ENCODE assay signal across 13 mouse cellular contexts in the genomic region with DNA sequence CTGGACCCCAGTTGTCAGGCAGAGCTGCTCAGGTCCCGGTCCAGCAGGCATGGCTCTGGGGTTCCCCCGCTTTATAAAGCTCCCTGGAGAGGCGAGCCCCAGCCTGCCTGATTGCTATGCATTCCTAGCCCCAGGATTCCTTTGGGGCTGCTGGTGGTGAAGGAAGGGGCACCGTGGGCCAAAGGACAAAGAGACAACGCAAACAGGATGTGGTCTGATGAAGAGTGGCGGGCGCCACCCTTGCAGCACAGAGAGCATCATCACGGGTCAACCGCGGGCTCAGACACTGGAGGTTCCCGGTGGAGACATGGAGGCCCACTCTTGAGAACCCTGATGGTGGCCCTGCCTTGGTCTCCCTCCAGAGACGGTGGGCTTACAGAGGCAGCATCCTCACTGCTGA. TPM values are rescaled to one million over a fixed set of nuclear protein-coding genes. Genes with fewer than 3 reads are reported as not detected.
DNase-seq lines count a peak whose midpoint lies in the region; ATAC-seq and TF ChIP-seq lines count a peak whose summit lies in the region.
"Had no signal": no experiment of that assay in that cellular context is flagged by ENCODE, and none has a peak within 500 bp of the region (broad histone marks: within the 10 kb centered on the region; RNA-seq: fewer than 3 reads in every experiment).

A gene (minus strand): TSS at position 137 of the 400 bp plus-strand sequence.

- peak; percentile 31 to 34 for DNase-seq in spleen, adult 18-20 months
- DNase-seq in spleen, postnatal 10 days (ENCODE audit: low spot score in 2 of 2), result no peak
- no peak for DNase-seq in limb, embryonic 14.5 days (ENCODE audit: low spot score)
- DNase-seq in thymus, adult 18-20 months, result no peak
- DNase-seq: adrenal gland, adult 2 months; kidney, adult 18-20 months; liver, embryonic 13.5 days had no signal

- no peak for TF ChIP-seq POLR2A in bone marrow, adult 2 months (IDR thresholded peaks at IDR 0.05; ENCODE audit: borderline replicate concordance, control insufficient read depth, low read depth, low read length)
- no peak for TF ChIP-seq POLR2A in limb, embryonic 14.5 days (IDR thresholded peaks at IDR 0.05; ENCODE audit: borderline replicate concordance, extremely low read depth, insufficient read depth, insufficient read length)
- TF ChIP-seq POLR2A in small intestine, adult 2 months (IDR thresholded peaks at IDR 0.05; ENCODE audit: low read depth, low read length), result no peak

- no peak within 1 kb of the TSS for H3K4me2 ChIP-seq in limb, embryonic 14.5 days (replicated peaks; ENCODE audit: low read depth, low read length, severe bottlenecking)
- H3K4me2 ChIP-seq in kidney, embryonic 14.5 days (replicated peaks; ENCODE audit: low read depth, low read length), result no peak within 1 kb of the TSS
- H3K4me2 ChIP-seq: heart, embryonic 15.5 days; liver, embryonic 13.5 days had no signal

- no peak for ATAC-seq in limb, embryonic 14.5 days (ENCODE audit: low FRiP score, low read depth)
- no peak for ATAC-seq in kidney, embryonic 14.5 days (ENCODE audit: low FRiP score, low TSS enrichment)
- no peak for ATAC-seq in frontal cortex, adult (ENCODE audit: low TSS enrichment)

- 0 out of 2 replicates have a peak within 1 kb of the TSS, but pooled peaks have one; percentile 22 for H3K9ac ChIP-seq in limb, embryonic 14.5 days (ENCODE audit: low read depth, low read length, severe bottlenecking)
- no peak within 1 kb of the TSS for H3K9ac ChIP-seq in kidney, embryonic 14.5 days (ENCODE audit: low read depth, low read length)
- H3K9ac ChIP-seq: heart, embryonic 15.5 days; liver, embryonic 13.5 days had no signal

- peak within 1 kb of the TSS; percentile 43 for H3K27ac ChIP-seq in bone marrow, adult 2 months (ENCODE audit: control insufficient read depth, insufficient read depth, low read depth, low read length, poor library complexity)
- no peak within 1 kb of the TSS for H3K27ac ChIP-seq in limb, embryonic 14.5 days (replicated peaks; ENCODE audit: low read depth, low read length)
- H3K27ac ChIP-seq in small intestine, adult 2 months (ENCODE audit: insufficient read depth, low read depth, low read length), result no peak within 1 kb of the TSS
- H3K27ac ChIP-seq in kidney, embryonic 14.5 days (ENCODE audit: low read depth, low read length), result no peak within 1 kb of the TSS
- H3K27ac ChIP-seq: heart, embryonic 15.5 days; liver, embryonic 13.5 days; macrophage had no signal

- H3K9me3 ChIP-seq in limb, embryonic 14.5 days (ENCODE audit: control insufficient read depth, low read length), result no peaks in the 10 kb centered on the region
- no peaks in the 10 kb centered on the region for H3K9me3 ChIP-seq in kidney, embryonic 14.5 days (ENCODE audit: control insufficient read depth, low read length)
- H3K9me3 ChIP-seq: heart, embryonic 15.5 days; liver, embryonic 13.5 days had no signal

- 22% methylated on average over 12 of the region's 12 CpGs for WGBS in bone marrow, adult 2 months
- WGBS in limb, embryonic 14.5 days, result 62% methylated on average over 12 of the region's 12 CpGs
- 55% methylated on average over 12 of the region's 12 CpGs for WGBS in small intestine, adult 2 months
- WGBS in kidney, embryonic 14.5 days, result 56% methylated on average over 12 of the region's 12 CpGs

- TF ChIP-seq CTCF in bone marrow, adult 2 months (IDR thresholded peaks at IDR 0.05; ENCODE audit: control insufficient read depth, insufficient read depth, low read length), result no peak
- TF ChIP-seq CTCF in small intestine, adult 2 months (IDR thresholded peaks at IDR 0.05; ENCODE audit: extremely low read depth, insufficient read length, insufficient replicate concordance, low read depth, low read length), result no peak

- H3K4me1 ChIP-seq in bone marrow, adult 2 months (ENCODE audit: control insufficient read depth, insufficient read depth, low read length), result no peaks in the 10 kb centered on the region; the same call in none of the 2 replicates
- peaks cover 12% of the 10 kb centered on the region for H3K4me1 ChIP-seq in limb, embryonic 14.5 days (ENCODE audit: control insufficient read depth, insufficient read depth, low read length)
- no peaks in the 10 kb centered on the region; the same call in 1 of the 2 replicates for H3K4me1 ChIP-seq in small intestine, adult 2 months (ENCODE audit: control insufficient read depth, insufficient read depth, insufficient read length, low read length)
- H3K4me1 ChIP-seq in kidney, embryonic 14.5 days (ENCODE audit: control insufficient read depth, insufficient read depth, low read length), result peaks cover 16% of the 10 kb centered on the region

- peak within 1 kb of the TSS; percentile 34 for H3K4me3 ChIP-seq in bone marrow, adult 2 months (replicated peaks; ENCODE audit: control insufficient read depth, low read depth, low read length)
- H3K4me3 ChIP-seq in limb, embryonic 14.5 days (replicated peaks; ENCODE audit: low read length), result no peak within 1 kb of the TSS
- H3K4me3 ChIP-seq in small intestine, adult 2 months (ENCODE audit: low read depth, low read length), result peak within 1 kb of the TSS; percentile 4; the same call in 1 of the 2 replicates
- H3K4me3 ChIP-seq in kidney, embryonic 14.5 days (ENCODE audit: low read length), result no peak within 1 kb of the TSS
- H3K4me3 ChIP-seq: heart, embryonic 15.5 days; liver, embryonic 13.5 days had no signal

- no peaks in the 10 kb centered on the region; the same call in 1 of the 2 replicates for H3K36me3 ChIP-seq in limb, embryonic 14.5 days (ENCODE audit: control insufficient read depth, insufficient read depth, low read length)
- H3K36me3 ChIP-seq in small intestine, adult 2 months (ENCODE audit: control insufficient read depth, insufficient read depth, low read length), result no peaks in the 10 kb centered on the region
- H3K36me3 ChIP-seq in kidney, embryonic 14.5 days (ENCODE audit: control insufficient read depth, insufficient read depth, low read length), result 0 out of 2 replicates have a peak, but pooled peaks cover 4% of the 10 kb centered on the region
- H3K36me3 ChIP-seq: heart, embryonic 15.5 days; liver, embryonic 13.5 days had no signal

- H3K27me3 ChIP-seq in limb, embryonic 14.5 days (ENCODE audit: control insufficient read depth, insufficient read depth, low read length), result no peaks in the 10 kb centered on the region
- H3K27me3 ChIP-seq in small intestine, adult 2 months (ENCODE audit: control insufficient read depth, insufficient read depth, low read length), result no peaks in the 10 kb centered on the region
- H3K27me3 ChIP-seq in kidney, embryonic 14.5 days (ENCODE audit: control insufficient read depth, insufficient read depth, low read length), result no peaks in the 10 kb centered on the region

RNA-seq across cellular contexts. Expression of the gene that starts here (rescaled TPM):
- polyA plus RNA-seq in bone marrow, adult 2 months (2011; ENCODE audit: insufficient read depth, insufficient read length, low replicate concordance, missing spikeins), result 0.85 TPM in 1 of 2 replicates, not detected in the other
- polyA plus RNA-seq in limb, embryonic 14.5 days (2012; rRNA removed), result 0.12 and 0.16 TPM in 2 replicates
- 0.30 TPM in 2 replicates for polyA plus RNA-seq in limb, embryonic 14.5 days (2014; fragmentation: Nextera tagmentation; extraction: Ambion mirVana)
- 0.06 and 0.11 TPM in 2 replicates for polyA plus RNA-seq in small intestine, adult 2 months (2012; rRNA removed)
- 0.09 TPM in 1 of 2 replicates, not detected in the other for polyA plus RNA-seq in kidney, embryonic 14.5 days (2014; fragmentation: Nextera tagmentation; extraction: Ambion mirVana)
- polyA plus RNA-seq: adrenal gland, adult 2 months; macrophage had no signal

Comparison
In these comparisons a context has a peak if more than half of its experiments do, and no peak if none do; other contexts are left out.
1. DNase-seq: peak in spleen, adult 18-20 months (2 of 2); none in spleen, postnatal 10 days (0 of 2), limb, embryonic 14.5 days (single experiment) and thymus, adult 18-20 months (0 of 2).
2. H3K4me3 ChIP-seq: peak in bone marrow, adult 2 months (single experiment) and small intestine, adult 2 months (single experiment); none in limb, embryonic 14.5 days (single experiment) and kidney, embryonic 14.5 days (single experiment).